Mouse (Mus musculus): ENCODE data around the gene Tectb. TPM values are rescaled to one million over a fixed set of nuclear protein-coding genes. Genes with fewer than 3 reads are reported as not detected.

Gene Tectb
- polyA plus RNA-seq, 1 experiment = not detected

DNA sequence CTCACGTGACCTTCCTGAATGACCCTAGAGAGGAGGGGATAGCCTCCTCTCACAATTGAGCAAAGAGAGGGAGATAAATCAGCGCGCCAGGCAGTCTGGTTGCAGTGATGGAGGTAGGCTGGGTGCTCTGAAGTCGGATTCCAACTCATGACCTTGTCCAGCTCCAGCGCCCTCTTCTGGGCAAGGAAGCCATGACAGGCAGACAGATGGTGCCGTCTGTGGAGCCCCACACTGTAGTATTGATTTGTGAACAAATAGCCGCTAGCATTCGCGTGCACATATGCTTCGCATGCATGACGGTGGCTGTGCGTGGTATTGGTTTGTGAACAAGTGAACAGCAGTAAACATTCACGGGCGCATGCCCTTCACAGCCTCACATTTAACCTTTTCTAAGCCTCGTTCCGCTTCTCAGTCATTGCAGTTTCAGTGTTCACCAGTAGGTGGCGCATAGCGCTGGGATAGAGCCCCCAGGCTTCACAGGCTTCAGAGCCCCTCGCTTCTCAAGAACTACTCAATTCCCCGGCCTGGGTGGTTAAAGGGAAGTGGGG is 37.7 kb downstream of the Tectb start:
- no peak for TF ChIP-seq GATA1 (IDR thresholded peaks at IDR 0.05; ENCODE audit: low read length)

DNA sequence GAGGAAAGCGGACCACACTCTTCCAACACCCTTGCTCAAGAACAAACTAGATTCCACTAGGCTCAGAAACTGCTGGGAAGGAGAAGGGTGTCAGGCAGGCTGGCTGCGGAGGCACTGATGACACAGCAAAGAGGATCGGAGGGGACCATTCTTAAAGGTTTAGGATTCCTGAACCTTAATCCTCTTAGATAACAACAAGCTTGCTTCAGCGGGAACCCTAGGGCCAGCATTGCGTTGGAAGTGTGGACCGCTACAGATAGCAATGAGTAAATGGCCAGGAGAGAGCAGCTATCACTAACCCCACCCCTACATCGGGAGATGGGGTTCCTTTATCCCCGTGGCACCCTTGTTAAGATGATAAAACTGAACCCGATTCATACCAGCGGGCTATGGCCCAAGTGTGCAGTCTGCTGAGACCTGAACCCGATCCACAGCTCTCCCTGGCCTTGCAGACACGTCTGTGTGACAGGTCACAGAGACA is 38.2 kb downstream of the Tectb start:
- peak; percentile 90 for TF ChIP-seq GATA1 (IDR thresholded peaks at IDR 0.05; ENCODE audit: low read length)

DNA sequence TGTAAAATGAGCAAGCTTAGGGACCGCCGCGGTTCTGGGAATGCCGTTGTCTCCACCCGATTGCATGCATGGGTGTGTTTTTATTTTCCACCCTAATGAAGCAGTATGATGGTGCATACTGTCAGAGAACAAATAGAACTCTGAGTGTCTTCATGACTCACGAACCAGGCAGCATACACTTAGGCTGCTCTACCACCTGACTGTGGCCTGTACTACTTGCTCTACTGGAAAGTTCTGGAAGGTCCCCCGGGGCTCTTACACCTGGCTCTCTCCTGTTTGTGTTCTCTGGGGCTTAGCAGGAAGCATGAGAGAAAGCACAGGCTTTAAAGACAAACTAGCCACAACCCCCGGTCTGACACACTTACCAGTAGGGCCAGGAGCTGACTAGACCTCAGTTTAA is 38.8 kb downstream of the Tectb start:
- TF ChIP-seq GATA1 (IDR thresholded peaks at IDR 0.05; ENCODE audit: low read length) = no peak

DNA sequence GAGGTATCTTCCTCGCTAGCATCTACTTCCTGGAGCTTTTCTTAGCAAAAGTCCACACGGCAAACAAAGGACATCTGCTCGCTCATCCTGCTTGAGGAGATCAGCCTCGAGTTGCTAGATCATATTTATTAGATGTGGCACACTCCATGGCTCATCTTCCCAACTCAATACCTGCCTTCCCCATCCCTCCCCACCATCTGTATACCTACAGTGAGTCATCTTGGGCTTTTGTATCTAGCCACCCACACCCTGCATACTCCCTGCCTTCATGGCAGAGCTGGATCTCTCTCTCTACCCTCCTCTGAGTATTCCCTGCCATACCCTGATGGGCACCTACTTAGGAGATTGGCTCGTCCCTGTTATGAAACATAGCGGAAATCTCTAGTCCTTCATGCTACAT is 40.7 kb downstream of the Tectb start:
- TF ChIP-seq GATA1 (IDR thresholded peaks at IDR 0.05; ENCODE audit: low read length) = no peak

DNA sequence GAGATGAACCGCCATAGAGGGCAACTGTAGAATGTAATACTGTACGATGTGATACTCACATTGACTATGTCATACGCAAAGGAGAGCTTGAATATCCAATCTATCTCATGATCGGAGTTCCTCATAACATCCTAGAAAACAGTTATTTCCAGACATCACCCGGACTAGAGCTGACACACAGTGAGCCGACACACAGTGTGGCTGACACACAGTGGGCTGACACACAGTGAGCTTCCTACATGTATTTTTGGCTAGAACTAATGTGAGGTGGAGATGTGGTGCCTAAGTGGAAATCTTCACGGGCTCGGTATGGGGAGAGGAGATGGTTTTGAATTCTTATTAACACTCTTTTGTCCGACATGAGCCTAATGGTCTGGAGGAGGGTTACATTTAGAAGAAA is 41.7 kb downstream of the Tectb start:
- no peak for TF ChIP-seq GATA1 (IDR thresholded peaks at IDR 0.05; ENCODE audit: low read length)

GRCm38 (mm10) chr19:55226621-55227020 is 46.1 kb downstream of the Tectb start:
- TF ChIP-seq GATA1 (IDR thresholded peaks at IDR 0.05; ENCODE audit: low read length) = no peak

GRCm38 (mm10) chr19:55227135-55227534 is 46.6 kb downstream of the Tectb start:
- TF ChIP-seq GATA1 (IDR thresholded peaks at IDR 0.05; ENCODE audit: low read length) = no peak

DNA sequence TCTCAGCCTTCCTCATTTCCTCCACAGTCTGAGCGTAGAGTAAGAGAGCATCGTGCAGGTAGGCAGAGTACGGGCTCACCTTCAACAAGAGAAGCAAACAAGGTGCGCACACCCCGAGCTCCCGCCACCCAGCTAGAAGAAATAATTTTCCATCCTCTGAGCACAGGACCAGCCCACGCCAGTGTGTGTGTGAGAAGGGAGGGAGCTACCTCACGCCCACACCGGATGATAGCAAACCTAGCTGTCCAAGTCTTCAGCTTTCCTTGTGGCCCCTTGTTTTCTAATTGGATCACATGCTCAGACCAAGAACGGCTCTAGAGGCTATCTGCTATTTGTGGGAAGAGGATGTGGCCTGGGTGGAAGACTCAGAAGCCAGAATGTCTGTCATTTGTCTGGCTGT is 50.5 kb downstream of the Tectb start:
- no peak for TF ChIP-seq GATA1 (IDR thresholded peaks at IDR 0.05; ENCODE audit: low read length)

GRCm38 (mm10) chr19:55232136-55232535 is 51.6 kb downstream of the Tectb start:
- TF ChIP-seq GATA1 (IDR thresholded peaks at IDR 0.05; ENCODE audit: low read length) = no peak

DNA sequence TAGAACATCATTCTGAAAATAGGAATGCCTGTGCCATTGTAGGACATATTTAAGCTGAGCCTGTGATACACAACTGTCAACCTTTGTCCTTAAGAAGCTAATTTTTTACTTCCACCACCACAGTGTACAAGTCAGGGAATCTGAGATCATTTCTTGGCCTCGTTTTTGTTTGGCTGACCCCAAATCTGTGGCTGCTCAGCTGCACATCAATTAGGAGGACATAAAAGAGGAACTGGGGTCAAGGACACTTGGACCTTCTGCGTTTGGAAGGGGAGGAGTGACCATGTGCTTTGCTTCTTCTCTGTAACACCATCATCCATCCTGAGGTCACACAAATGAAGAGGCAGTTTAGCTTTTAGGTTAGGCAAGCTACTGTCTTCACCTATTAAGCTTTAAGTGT is 55.5 kb downstream of the Tectb start:
- no peak for TF ChIP-seq GATA1 (IDR thresholded peaks at IDR 0.05; ENCODE audit: low read length)

DNA sequence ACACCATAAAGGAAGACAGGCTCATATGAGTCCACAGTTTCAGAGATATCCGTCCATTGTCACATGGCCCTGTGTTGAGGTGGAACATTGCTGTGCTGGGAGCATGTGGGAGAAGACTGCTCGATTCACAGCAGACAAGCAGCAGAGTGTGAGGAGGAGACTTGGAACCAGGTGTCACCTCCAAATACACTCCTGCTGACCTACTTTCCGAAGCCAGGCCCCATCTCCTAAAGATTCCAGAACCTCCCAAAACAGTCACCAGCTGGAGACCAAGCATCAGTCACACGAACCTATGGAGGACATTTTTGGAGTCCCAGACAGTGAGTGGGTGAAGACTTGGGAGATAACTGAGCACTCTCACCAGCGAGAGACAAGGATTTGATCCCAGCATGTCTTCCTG is 56.0 kb downstream of the Tectb start:
- TF ChIP-seq GATA1 (IDR thresholded peaks at IDR 0.05; ENCODE audit: low read length) = no peak

- TF ChIP-seq GATA1 (IDR thresholded peaks at IDR 0.05; ENCODE audit: low read length) = no peak
Measured at GRCm38 (mm10) chr19:55239766-55240426, 59.4 kb downstream of the Tectb start.

GRCm38 (mm10) chr19:55241186-55241645 is 60.7 kb downstream of the Tectb start, which contains the start of gene Gucy2g:
TSS of gene Gucy2g (minus strand) at chr19:55241236.
- TF ChIP-seq GATA1 (IDR thresholded peaks at IDR 0.05; ENCODE audit: low read length) = no peak

DNA sequence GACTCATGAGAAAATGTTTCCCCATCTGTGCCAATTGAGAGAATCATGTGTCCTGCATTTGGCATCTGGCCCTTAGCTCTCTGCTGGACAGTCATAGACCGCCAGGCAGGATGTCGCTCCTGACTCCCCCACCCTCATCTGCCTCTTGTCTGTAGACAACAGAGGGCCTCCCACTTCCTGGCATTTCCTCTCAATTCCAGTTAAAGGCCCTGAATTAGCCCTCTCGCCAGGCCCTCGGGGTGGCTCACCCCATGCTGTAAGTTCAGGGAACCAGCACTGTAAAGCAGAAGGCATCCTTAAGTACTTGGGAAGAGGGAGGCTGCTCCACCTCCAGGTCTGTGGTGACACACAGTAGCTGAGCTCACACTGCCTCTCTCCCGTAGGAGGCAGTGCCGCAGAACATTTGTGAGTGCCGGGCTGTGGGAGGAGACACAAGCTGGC is 64.3 kb downstream of the Tectb start:
- no peak for TF ChIP-seq GATA1 (IDR thresholded peaks at IDR 0.05; ENCODE audit: low read length)

Other genes starting within 250 kb of the Tectb start
- 6.7 and 11.5 TPM in 2 replicates for gene Gpam, start 53.5 kb upstream of the Tectb start, polyA plus RNA-seq (2012)
- not detected in 2 replicates for gene Gucy2g, start 60.5 kb downstream of the Tectb start, polyA plus RNA-seq (2012)
- 28.5 and 44.6 TPM in 2 replicates for gene Acsl5, start 71.2 kb downstream of the Tectb start, polyA plus RNA-seq (2012)
- gene Zdhhc6, start 135.3 kb downstream of the Tectb start, polyA plus RNA-seq (2012) = 29.8 and 30.3 TPM in 2 replicates
- 10.5 and 10.7 TPM in 2 replicates for gene Vti1a, start 135.6 kb downstream of the Tectb start, polyA plus RNA-seq (2012)

All from G1E-ER4 (cell line).